Mouse (Mus musculus) left cerebral cortex, adult 9 months (tissue): ENCODE data around the gene Sgsm3.

ENCODE experiments used
- DNase-seq, 2 experiments: peaks; one replicate each; pipeline ENCODE4 v3.0.0; 2022; ENCODE audit warnings: low spot score in 2 of 2

Sgsm3 gene

DNA sequence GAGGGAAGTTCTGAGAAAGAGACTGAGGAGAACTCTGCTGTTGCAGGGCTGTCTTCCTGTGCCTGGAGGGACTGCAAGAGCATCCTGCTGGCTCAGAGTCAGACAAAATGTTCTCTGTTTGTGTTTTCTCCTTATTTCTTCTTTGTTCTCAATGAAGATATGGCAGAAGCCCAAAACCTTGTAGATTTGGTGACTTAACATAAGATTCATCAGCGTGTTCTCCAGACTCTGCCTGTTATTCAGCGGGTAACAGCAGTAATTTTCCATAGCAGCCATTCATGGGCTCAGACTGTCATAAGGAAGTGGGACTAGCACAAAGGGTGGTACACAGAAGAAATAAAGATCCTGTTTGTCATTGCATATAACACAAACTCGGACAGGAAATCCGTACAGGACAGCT, 2.0 kb downstream of the Sgsm3 start:
- DNase-seq = no peak

DNA sequence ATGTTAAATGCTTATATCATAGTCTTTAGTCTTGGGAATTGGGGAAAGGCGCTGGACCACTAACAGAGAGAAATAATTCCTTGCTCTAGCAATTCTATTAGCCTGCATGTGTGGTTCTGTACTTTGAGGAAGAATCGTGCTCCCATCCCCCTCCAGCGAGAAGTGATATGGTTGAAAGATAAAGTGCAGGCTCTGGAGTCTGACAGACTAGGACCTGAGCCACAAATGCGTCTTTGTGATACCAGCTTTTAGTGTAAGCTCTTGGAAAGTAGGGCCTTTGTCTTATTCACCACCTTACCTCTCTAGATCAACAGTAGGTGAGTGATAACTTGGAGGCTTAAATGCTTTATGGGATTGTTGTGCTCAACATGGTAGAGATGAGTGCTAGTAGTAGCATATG, 3.6 kb downstream of the Sgsm3 start:
- no peak for DNase-seq

DNA sequence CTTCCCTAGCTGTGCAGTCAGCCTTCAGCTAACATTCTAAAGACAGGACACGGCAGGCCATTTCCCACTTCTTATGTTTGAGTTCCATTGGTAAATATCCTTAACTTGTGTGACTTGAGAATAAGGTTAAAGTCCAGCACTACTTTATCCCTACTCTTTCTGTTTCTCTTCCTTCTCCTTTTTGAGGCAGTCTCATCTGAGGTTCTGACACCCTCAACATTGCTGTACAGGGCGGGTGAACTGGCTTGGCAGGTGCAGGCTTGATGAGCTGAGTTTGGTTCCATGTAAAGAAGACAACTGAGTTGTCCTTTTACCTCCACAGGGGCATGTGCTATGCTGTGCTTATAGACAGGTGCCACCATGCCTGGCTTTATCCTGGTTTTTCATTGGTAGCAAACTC, 5.7 kb downstream of the Sgsm3 start:
- no peak for DNase-seq

DNA sequence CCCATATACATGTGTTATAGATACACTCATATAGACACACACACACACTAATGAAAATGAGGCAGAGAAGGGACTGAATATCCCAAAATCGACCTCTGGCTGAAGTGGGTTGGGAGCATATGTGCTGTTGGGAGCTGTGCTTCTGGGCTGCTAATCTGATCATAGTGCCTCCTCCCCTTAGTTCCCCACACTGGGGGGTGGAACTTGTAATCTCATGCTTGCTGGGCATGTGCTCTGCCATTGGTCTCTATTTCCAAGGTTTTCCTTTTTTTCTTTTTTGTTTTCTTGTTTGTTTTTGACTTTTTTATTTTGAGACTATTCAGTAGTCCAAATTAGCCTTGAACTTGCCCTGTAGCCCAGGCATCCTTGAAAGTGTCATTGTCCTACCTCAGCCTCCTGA, 10.8 kb downstream of the Sgsm3 start:
- DNase-seq = no peak

DNA sequence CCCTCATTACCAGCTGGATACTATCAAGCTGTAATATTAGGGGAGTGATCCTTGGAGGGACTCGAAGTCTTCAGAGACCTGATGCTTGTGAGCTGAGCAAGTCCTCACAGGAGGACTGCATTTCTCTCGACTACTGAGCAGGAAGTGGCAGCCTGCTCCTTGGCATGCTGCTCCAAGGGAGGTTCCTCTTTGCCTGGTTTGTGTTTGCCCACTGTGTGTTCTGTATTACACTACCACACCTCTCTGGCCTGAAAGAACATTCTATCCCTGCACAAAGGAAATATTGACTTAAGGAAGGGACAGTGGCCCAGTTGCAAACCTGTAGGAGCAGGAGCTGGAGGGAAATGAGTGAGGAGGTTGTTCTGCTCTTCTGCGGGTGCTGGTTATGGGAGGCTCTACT, 12.1 kb downstream of the Sgsm3 start:
- no peak for DNase-seq

DNA sequence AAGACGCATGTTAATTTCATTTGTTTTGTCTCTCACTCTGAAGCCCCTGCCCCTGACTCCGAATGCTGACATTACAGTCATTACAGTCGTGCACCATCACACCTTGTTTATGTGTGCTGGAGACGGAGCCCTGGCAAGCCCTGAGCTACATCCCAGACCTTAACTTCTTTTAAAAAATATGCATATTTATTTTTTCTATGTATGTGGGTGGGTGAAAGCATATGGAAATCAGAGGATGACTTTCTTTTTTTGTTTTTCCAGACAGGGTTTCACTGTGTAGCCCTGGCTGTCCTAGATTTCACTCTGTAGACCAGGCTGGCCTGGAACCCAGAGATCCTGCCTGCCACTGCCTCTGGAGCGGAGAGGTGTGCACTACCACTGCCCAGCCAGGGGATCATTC, 17.4 kb downstream of the Sgsm3 start:
- no peak for DNase-seq

DNA sequence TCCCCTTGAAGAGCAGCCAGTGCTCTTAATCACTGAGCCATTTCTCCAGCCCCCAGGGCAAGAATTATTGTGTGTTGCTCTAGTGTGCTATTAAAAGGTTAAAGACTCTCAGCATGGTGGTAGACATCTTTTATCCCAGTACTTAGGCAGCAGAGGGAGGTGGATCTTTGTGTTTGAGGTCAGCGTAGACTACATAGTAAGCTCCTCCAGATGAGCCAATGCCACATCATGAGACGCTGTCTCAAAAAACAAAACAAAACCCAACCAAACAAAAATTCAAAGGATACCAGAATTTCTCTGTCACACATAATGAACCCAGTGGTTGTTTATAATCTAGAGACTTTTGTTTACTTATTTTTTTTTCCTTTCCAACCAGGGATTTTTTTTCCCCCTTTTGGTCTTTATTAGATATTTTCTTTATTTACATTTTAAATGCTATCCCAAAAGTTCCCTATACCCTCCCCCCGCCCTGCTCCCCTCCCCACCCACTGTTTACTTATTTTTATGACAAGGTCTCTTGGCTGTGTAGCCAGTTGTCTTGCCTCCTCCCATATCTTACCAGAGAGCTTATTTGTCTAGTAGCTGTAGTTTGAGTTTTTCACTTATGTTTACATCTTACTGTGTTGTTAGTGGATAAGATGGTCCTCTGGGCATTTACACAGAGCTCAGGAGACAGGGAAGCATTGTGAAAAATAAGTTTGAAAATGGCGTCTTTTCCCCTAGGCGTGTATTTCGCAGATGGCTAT, 18.7 kb downstream of the Sgsm3 start:
- no peak for DNase-seq

DNA sequence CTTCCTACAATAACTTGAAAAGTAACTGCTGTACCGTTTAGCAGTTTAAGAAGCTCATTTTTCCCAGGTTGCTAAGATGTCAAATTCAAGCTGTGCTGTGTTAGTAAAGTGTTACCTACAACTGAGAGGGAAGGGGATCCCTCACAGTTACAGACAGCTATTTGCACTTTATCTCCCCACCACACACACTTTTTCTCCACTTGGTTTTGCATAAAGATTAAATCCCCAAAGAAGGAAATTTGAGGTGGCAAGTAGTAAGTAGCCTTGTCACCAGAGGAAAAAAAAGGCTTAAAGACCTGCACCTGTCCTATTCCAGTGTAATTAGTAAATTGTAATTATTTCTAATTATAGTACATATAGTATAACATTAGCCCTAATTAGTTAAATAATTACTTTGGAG, 19.5 kb downstream of the Sgsm3 start:
- no peak for DNase-seq

DNA sequence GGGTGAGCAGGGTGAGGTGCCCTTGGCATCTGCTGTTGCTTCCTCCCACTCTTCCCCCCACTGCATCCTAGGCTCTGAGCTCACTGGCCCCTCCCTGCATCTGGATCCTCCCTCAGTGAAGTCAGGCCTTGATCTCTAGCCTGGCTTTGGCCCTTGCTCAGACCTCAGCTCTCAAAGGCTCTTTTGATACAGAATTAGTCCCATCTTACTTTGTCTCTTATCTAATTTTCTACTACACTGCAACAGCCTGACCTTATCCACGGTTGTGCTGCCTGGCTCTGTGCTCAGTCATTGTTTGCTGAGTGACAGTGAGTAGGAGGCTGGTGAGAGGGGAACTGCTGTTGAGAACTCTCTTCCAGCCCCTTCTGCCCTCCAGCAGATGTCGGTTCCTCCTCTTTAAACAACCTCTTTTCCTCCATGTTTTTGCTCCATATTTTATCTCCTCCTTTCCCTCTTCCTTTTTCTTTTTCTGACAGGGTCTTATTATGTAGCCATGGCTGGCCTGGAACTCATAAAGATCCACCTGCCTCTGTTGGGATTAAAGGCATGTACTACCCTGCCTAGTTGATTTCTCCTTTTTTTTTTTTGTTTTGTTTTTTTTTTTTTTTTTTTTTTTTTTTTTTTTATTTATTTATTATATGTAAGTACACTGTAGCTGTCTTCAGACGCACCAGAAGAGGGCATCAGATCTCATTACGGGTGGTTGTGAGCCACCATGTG, 23.0 kb downstream of the Sgsm3 start:
- DNase-seq = no peak

DNA sequence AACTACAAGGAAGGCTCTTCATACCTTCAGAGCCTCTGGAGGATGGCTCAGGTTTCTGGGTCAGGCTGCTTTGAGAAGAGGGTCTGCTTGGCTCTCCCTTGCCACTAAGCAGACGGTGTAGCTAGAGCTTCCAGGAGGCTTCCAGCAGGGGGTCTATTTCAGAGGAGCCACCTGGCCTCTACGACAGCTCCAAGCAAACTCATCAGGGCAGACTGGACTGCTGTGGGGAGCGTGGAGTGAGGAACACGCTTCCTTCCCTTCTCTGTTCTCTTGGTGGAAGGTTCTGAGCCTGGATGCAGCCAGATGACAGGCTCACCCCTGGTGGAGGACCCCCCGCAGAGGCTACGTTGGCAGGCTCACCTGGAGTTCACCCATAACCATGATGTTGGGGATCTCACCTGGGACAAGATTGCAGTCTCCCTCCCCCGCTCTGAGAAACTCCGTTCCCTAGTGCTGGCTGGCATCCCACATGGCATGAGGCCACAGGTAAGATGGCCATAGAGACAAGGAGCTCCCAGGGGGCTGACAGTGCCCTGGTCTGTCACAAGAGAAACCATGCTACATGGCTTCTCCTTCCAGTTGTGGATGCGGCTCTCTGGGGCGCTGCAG, 28.7 kb downstream of the Sgsm3 start:
- no peak for DNase-seq

DNA sequence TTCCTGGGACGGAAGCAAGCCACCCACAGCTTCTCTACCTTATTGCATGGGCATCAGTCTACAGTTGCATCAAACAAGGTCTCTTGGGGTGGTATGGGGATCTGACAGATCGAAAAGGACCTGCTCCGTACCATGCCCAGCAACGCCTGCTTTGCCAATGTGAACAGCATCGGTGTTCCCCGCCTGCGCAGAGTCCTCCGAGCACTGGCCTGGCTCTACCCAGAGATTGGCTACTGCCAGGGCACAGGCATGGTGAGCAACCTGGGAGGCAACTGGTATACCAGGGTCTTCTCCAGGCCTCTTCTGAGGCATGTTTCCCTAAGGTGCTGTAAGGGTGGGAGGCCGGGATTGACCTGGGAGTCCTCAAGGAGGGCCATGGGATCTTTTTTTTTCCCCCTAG, 29.8 kb downstream of the Sgsm3 start:
- DNase-seq = no peak

DNA sequence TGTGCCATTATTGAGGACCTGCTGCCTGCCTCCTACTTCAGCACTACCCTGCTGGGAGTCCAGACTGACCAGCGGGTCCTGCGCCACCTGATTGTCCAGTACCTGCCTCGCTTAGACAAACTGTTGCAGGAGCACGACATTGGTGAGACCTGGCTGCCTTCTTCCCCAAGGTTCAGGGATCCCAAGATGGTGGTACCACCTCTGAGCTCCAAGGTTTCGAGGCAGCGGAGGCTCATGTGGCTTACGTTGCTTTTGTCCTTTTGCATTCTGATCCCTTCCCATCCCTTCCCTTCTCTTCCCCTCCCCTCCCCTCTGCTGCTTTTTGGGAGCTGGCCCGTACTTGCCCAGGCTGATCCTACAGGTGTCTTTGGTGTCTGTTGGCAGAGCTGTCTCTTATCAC, 30.3 kb downstream of the Sgsm3 start:
- no peak for DNase-seq

DNA sequence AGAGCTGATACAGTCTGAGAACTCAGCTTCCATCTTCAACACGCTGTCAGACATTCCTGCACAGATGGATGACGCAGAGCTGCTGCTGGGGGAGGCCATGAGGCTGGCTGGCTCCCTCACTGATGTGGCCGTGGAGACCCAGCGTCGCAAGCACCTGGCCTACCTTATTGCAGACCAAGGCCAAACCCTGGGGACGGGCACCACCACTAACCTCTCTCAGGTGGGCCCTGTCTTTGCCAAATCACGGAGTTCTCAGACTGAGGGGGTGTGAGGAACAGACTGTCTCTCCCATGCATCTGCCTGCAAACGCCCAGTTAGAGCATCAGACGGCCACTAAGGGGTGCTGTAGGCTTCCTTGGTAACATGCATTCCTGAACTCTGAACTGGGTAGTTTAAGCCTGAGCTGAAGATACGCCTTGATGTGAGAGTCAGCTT, 31.1 kb downstream of the Sgsm3 start:
- no peak for DNase-seq

DNA sequence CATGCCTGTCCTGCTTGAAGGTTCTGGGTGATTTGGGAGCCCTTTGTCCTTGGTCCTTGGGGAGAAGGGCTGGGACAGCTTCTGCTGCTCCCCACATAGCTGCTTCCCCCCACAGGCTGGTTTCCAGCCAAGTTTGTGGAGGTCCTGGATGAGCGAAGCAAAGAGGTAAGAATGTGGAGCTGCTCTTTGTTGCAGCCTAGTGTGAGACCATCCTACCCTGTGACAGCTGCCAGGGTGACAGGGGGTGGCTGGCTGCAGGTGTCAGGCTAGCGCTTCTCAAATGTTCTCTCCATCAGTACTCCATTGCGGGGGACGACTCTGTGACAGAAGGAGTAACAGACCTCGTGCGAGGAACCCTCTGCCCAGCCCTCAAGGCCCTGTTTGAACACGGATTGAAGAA, 32.5 kb downstream of the Sgsm3 start:
- peak in 1 of 2 experiments; percentile 17 for DNase-seq

DNA sequence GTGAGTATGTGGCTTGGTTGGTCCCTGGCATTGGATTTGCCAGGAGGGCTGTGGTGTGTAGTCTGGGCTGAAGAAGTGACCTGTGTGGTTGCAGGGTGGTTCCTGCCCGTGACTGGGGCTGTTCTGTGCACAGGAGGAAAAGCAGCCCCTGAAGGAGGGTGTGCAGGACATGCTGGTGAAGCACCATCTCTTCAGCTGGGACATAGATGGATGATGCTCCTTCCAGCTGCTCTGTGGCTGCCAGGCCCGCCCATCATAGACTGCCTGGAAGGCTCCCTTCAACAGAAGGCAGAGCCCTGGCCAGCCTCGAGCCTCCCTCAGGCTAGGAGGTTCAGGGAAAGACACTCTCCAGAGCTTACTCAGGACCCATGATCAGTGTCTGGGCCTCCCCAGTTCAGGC, 34.0 kb downstream of the Sgsm3 start:
- DNase-seq = peak in 1 of 2 experiments; percentile 3

DNA sequence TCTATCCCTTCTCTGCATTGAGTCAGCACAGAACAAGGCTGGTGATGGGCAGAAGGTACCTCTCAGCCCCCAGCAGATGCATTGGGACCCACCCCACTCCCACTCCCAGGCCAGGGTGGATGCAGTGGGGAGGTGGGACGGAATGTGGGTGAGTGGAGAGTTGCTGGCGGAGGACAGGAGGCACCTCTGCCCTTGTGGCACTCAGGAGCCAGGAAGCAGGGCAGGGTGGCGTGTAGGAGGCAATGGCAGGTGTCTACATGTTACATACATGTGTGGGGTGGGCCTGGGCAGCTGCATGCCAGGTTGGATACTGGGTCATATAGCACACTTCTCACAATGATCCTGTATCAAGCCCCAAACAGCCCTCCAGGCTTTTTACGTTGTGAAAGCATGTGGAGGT, 34.8 kb downstream of the Sgsm3 start:
- DNase-seq = no peak

DNA sequence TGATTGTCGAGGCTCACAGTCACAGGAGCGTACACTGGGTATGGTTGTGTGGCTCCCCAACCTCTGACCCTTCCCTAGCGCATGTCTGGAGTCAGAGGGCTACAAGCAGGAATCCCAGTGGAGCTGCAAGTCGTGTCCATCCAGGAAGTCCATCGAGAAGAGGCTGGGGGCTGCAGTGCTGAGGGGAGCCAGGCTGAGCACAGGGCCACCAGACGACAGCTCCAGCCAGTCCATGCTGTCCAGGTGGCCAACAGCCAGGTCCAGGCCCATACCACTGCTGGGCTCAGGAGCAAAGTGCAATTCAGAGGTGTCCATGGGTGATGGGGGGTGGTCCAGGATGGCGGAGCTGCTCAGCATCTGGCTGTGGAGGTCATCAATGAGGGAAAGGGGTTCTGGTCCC, 35.6 kb downstream of the Sgsm3 start:
- no peak for DNase-seq

DNA sequence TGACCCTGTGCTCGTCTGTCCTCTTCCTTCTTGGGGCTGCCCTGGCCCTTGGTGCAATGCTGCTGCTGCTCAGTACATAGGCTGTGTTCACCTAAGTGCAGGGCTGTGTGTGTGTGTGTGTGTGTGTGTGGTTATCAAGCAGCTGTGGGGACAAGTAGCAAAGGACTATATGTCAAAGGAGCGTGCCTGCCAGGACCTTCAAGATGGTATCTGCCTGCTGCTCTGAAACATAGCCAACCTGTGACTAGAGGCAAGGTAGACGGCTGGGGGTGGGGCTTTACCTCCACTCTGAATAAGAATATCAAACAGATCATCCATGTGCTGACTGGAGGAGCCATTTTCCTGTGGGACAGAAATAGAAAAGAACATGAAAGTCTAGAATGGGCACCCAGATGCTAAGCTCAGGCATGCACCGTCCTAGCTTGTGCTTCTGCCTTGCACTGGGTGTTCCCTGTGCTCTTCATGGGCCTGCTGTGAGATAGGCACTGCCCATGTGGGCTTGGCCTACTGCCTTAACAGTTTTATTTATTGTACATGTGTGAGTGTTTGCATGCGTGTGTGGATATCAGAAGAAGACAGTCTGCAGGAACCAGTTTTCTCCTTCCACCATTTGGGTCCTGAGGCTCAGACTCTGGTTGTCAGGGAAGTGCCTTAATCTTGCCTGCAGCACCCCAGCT, 37.6 kb downstream of the Sgsm3 start:
- DNase-seq = no peak

DNA sequence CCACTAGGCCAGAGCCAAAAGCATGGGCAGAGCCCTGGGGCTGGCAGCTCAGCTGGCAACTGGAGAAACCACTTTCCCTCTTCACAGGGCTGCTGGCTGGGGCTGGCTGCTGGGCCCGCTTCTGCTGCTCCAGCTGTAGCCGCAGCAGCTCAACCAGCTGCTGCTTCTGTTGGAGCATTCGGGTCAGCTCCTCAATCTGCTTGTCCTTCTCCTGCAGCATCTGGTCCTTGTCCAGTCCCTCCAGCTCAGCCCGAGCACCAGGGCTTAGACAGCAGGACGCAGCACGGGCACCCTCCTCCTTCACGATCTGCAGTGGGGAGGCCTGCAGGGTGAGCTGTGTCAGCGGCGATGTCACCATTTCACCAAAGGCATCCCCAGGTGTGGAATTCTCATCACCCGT, 38.9 kb downstream of the Sgsm3 start:
- no peak for DNase-seq

DNA sequence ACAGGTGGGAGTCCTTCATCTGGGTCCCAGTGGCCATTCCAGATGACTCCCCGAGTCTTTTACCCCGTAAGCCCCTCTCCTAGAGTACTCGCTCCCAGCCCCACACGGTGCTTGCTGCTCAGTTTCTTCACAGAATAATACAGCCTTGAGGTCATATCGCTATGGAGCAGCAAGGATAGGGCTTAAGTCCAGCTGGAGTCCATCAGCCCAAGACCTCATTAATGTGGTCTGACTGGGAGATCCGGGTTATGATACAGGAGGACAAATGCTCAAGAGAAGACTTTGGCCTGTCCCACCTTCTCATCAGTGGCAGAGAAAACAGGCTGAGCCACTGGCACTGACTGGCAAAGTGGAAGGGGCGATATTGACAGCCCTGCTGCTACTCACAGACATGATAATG, 39.7 kb downstream of the Sgsm3 start:
- DNase-seq = no peak

DNA sequence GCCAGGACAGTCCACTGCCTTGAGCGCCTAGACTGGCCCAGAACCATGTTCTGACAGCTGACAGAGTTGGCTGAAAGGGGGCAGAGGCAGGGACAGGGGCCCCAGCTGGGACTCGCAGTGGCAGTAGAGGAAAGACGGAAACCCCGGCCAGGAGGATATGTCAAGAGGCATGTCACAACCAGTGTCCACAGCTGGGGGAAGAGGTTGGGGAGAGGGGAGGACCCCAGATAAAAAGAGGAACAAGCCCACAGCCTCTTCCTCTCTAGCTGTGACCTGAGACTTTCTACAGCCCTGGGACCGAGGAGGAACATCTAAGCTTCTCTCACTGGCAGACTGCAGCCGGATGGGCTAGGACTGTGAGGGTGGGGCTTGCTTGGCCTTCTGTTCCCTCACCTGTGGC, 43.8 kb downstream of the Sgsm3 start:
- DNase-seq = no peak

DNA sequence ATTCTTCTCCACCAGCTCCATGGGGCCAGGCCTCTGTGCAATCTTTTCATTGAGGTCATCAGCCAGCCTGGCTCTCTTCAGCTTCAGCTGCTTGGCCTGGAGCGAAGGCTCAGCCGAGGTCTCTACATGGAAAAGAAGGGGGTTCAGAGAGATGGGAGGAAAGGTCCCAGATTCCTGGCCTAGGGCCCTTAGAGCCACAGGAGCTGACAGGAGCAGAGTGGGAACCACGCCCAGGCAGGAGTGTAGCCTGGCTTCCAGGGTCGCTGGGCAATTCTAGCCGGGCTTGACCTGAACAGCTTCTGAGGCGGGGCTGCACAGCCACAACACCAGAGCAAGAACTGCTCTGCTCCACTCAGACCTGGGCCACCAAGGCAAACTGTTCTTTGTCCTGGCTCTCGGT, 44.9 kb downstream of the Sgsm3 start:
- DNase-seq = no peak

DNA sequence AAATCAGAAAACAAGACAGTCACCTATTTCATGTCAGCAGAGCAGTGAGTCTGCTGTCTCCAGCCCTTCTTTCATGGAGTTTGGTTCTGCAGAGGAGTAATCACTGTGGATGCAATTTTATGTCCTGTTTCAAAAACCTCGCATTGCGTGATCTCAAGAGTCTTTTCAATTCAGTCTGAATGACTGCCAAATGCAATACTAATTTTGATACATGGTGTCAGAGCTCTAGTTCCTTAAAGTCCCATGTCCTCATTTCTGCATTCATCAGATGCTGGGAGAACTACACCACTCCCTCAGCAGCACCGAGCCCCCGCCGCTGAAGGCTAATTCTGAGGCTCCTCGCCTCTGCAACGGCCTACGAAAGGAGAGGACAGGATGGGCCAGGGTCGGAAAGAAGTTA, 46.3 kb downstream of the Sgsm3 start:
- no peak for DNase-seq
